Mouse (Mus musculus) MEL (cell line): ENCODE results near the gene Galnt5. TPM values are rescaled to one million over a fixed set of nuclear protein-coding genes. Genes with fewer than 3 reads are reported as not detected.
A peak's percentile ranks its signal among the peaks of the same experiment; 100 is the strongest.

Experiments
- DNase-seq: peaks from one replicate; pipeline ENCODE4 v3.0.0; 2011; ENCODE audit warnings: low read depth, low spot score
- H3K27ac ChIP-seq: 2 replicates; pipeline ENCODE4 v1.5.1; 2012; ENCODE audit warnings: low read depth, mild to moderate bottlenecking, control low read depth, low read length, moderate library complexity; ENCODE audit not compliant: control insufficient read depth
- H3K27me3 ChIP-seq, 2 experiments: fragments of 150-350 bp in 1 of 2; sonication (generic) in 1 of 2; 2 replicates each; pipeline ENCODE4 v1.6.1; 2012; ENCODE audit warnings: low read length in 2 of 2, mild to moderate bottlenecking in 2 of 2, improper control_type of control experiment in 1 of 2, moderate library complexity in 1 of 2; ENCODE audit not compliant: insufficient read depth in 2 of 2, control insufficient read depth in 1 of 2
- H3K36me3 ChIP-seq, 2 experiments: 2 replicates each; pipeline ENCODE4 v1.6.1; 2012 to 2014; ENCODE audit warnings: low read length in 2 of 2, improper control_type of control experiment in 1 of 2, inconsistent platforms in 1 of 2, mild to moderate bottlenecking in 1 of 2; ENCODE audit not compliant: insufficient read depth in 2 of 2, control insufficient read depth in 1 of 2
- H3K4me1 ChIP-seq, 2 experiments: fragments of 150-350 bp in 1 of 2; sonication (generic) in 1 of 2; 2 replicates each; pipeline ENCODE4 v1.6.1; 2012; ENCODE audit warnings: low read length in 2 of 2, improper control_type of control experiment in 1 of 2, mild to moderate bottlenecking in 1 of 2; ENCODE audit not compliant: insufficient read depth in 2 of 2, control insufficient read depth in 1 of 2
- H3K4me3 ChIP-seq, 2 experiments: fragments of 150-350 bp in 1 of 2; sonication (generic) in 1 of 2; 2 replicates each; pipeline ENCODE4 v1.5.1; 2012; ENCODE audit warnings: low read depth in 2 of 2, low read length in 2 of 2, mild to moderate bottlenecking in 2 of 2, moderate library complexity in 2 of 2, control low read depth in 1 of 2, improper control_type of control experiment in 1 of 2; ENCODE audit not compliant: control insufficient read depth in 1 of 2, insufficient read depth in 1 of 2
- H3K79me2 ChIP-seq: 2 replicates; pipeline ENCODE4 v1.6.1; 2012; ENCODE audit warnings: mild to moderate bottlenecking, low read length, moderate library complexity; ENCODE audit not compliant: control insufficient read depth, poor library complexity, insufficient read depth
- H3K9ac ChIP-seq: 2 replicates; pipeline ENCODE4 v1.6.1; 2012; ENCODE audit warnings: low read depth, mild to moderate bottlenecking, control low read depth, low read length, moderate library complexity; ENCODE audit not compliant: control insufficient read depth, poor library complexity, severe bottlenecking
- H3K9me3 ChIP-seq: fragments of 150-350 bp; sonication (generic); replicated peaks from 2 replicates; pipeline ENCODE4 v1.6.1; 2012; ENCODE audit warnings: mild to moderate bottlenecking, low read length, improper control_type of control experiment, moderate library complexity; ENCODE audit not compliant: insufficient read depth
- CTCF ChIP-seq, 3 experiments: IDR thresholded peaks in 2 of 3; conservative IDR thresholded peaks in 1 of 3; 2 replicates each; pipeline ENCODE4 v1.5.1; 2011 to 2012; ENCODE audit warnings: low read length in 3 of 3, low read depth in 2 of 3, mild to moderate bottlenecking in 2 of 3, improper control_type of control experiment in 1 of 3, inconsistent platforms in 1 of 3, mixed read lengths in 1 of 3, moderate library complexity in 1 of 3; ENCODE audit not compliant: control insufficient read depth in 1 of 3, insufficient read depth in 1 of 3, poor library complexity in 1 of 3, severe bottlenecking in 1 of 3
- EP300 ChIP-seq, 2 experiments: IDR thresholded peaks; 2 replicates each; pipeline ENCODE4 v1.6.1; 2011; ENCODE audit warnings: improper control_type of control experiment in 2 of 2, low read length in 2 of 2, low read depth in 1 of 2, mild to moderate bottlenecking in 1 of 2
- ETS1 ChIP-seq: IDR thresholded peaks from 2 replicates; pipeline ENCODE4 v1.6.1; 2012; ENCODE audit warnings: low read depth, mild to moderate bottlenecking, inconsistent platforms, low read length, improper control_type of control experiment, moderate library complexity
- GABPA ChIP-seq: IDR thresholded peaks from 2 replicates; pipeline ENCODE4 v1.6.1; 2012; ENCODE audit warnings: low read depth, mild to moderate bottlenecking, inconsistent platforms, low read length, improper control_type of control experiment, moderate library complexity
- KAT2A ChIP-seq: conservative IDR thresholded peaks from 2 replicates; pipeline ENCODE4 v1.6.1; 2012; ENCODE audit warnings: low read depth, low read length, improper control_type of control experiment, inconsistent platforms
- MAFK ChIP-seq: IDR thresholded peaks from 2 replicates; pipeline ENCODE4 v1.6.1; 2011; ENCODE audit warnings: low read depth, mild to moderate bottlenecking, low read length, improper control_type of control experiment, borderline replicate concordance
- MYB ChIP-seq: IDR thresholded peaks from 2 replicates; pipeline ENCODE4 v1.6.1; 2011; ENCODE audit warnings: mild to moderate bottlenecking, low read depth, low read length, improper control_type of control experiment
- NRF1 ChIP-seq: IDR thresholded peaks from 2 replicates; pipeline ENCODE4 v1.6.1; 2014; ENCODE audit warnings: low read depth, mild to moderate bottlenecking, inconsistent platforms, low read length, improper control_type of control experiment, moderate library complexity; ENCODE audit not compliant: poor library complexity, insufficient read depth, severe bottlenecking
- SIN3A ChIP-seq: IDR thresholded peaks from 2 replicates; pipeline ENCODE4 v1.6.1; 2012; ENCODE audit warnings: low read length, improper control_type of control experiment, inconsistent platforms
- SMC3 ChIP-seq: IDR thresholded peaks from 2 replicates; pipeline ENCODE4 v1.6.1; 2011; ENCODE audit warnings: low read depth, low read length, improper control_type of control experiment
- TAL1 ChIP-seq: IDR thresholded peaks from 2 replicates; pipeline ENCODE4 v1.6.1; 2012; ENCODE audit warnings: mild to moderate bottlenecking, inconsistent platforms, low read length, moderate library complexity, mixed read lengths
- USF2 ChIP-seq, 2 experiments: IDR thresholded peaks; 2 replicates each; pipeline ENCODE4 v1.6.1; 2011 to 2012; ENCODE audit warnings: improper control_type of control experiment in 2 of 2, low read length in 2 of 2, borderline replicate concordance in 1 of 2, inconsistent platforms in 1 of 2, low read depth in 1 of 2, mild to moderate bottlenecking in 1 of 2; ENCODE audit not compliant: insufficient read depth in 1 of 2
- ZC3H11A ChIP-seq: IDR thresholded peaks from 2 replicates; pipeline ENCODE4 v1.6.1; 2012; ENCODE audit warnings: low read depth, mild to moderate bottlenecking, inconsistent platforms, low read length, improper control_type of control experiment
- ZMIZ1 ChIP-seq: IDR thresholded peaks from 2 replicates; pipeline ENCODE4 v1.6.1; 2012; ENCODE audit warnings: low read depth, mild to moderate bottlenecking, inconsistent platforms, low read length, improper control_type of control experiment, moderate library complexity
- ZNF384 ChIP-seq: IDR thresholded peaks from 2 replicates; pipeline ENCODE4 v1.6.1; 2012; ENCODE audit warnings: low read depth, mild to moderate bottlenecking, inconsistent platforms, low read length, improper control_type of control experiment
- polyA plus RNA-seq, 2 experiments: library from polyadenylated mRNA; stranded (reverse) in 1 of 2; unstranded in 1 of 2; fragments of >175 nt in 1 of 2; fragments of >200 nt in 1 of 2; gene quantifications; 2 replicates each; pipeline versions ENCODE4 v1.2.1 to v1.2.4; 2012; ENCODE audit warnings: low replicate concordance in 2 of 2, low read depth in 1 of 2; ENCODE audit not compliant: insufficient read length in 2 of 2, insufficient read depth in 1 of 2, missing spikeins in 1 of 2
- total RNA-seq: library from RNA; depleted of rRNA; stranded (reverse); fragments of 300-350 nt; gene quantifications from 2 replicates; pipeline ENCODE4 v1.2.3, GENCODE M21; 2012; rRNA removed

The Galnt5 gene
- total and polyA plus RNA-seq, 3 experiments = not detected

DNA sequence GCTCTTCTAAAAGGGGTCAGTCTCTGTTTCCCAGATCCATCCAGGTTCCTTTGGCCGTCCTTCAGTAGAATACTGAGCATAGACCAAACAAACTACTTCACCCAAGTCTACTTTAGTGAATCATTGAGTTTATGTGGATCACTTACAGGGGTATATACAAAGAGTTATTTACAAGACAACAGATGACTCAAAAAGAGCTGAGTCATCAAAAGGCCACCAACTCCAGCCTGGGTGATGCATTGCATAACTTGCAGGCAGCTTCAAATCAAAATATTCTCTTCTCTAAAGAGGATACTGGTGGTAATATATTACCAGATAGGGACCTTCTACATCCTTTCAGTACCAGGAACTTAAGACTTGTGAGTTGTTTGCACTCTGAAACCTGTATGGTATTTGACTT is 88.7 kb downstream of the Galnt5 start:
- no peak overlapping the region for H3K4me3 ChIP-seq
- no peaks in the 10 kb centered on the region for H3K27me3 ChIP-seq
- H3K36me3 ChIP-seq = no peaks in the 10 kb centered on the region
- H3K27ac ChIP-seq = no peak overlapping the region
- no peaks in the 10 kb centered on the region for H3K4me1 ChIP-seq
- DNase-seq = no peak
- no peak overlapping the region for H3K9ac ChIP-seq
- no peaks in the 10 kb centered on the region for H3K9me3 ChIP-seq
- no peaks in the 10 kb centered on the region for H3K79me2 ChIP-seq
- TF ChIP-seq MAFK (0 out of 2 replicates have a peak, but pooled peaks have one; percentile 14), ZC3H11A (no peak)

DNA sequence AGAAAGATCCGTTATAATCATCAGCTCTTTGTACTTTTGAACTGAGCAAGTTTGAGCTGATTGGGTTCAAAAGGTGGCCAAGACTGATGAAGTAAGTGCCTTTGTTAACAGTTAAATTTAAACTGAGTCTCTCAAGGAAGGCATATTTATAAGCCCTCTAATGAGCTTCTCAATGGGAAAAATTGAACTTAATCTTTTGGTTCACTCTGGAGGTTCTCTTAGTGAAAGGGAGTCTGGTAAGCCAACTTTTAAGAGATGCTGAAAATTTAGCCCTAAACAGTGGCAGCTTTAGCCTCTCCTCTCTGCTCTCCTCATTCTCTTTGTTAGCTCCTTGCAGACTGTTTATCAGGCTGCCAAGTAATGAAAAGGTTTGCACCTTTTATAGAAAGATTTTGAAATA is 97.1 kb downstream of the Galnt5 start:
- Histone ChIP-seq H3K27me3 (no peaks in the 10 kb centered on the region), H3K4me1 (no peaks in the 10 kb centered on the region), H3K36me3 (no peaks in the 10 kb centered on the region), H3K9ac (no peak overlapping the region), H3K9me3 (no peaks in the 10 kb centered on the region), H3K4me3 (no peak overlapping the region), H3K79me2 (no peaks in the 10 kb centered on the region), H3K27ac (no peak overlapping the region)
- TF ChIP-seq ETS1 (no peak), USF2 (IDR thresholded peaks at IDR 0.05; ENCODE audit: borderline replicate concordance in 1 of 2, insufficient read depth in 1 of 2, low read depth in 1 of 2, low read length in 2 of 2) (no peak), SMC3 (no peak), ZNF384 (no peak), NRF1 (no peak), CTCF (IDR thresholded peaks at IDR 0.05 in 2 of 3, conservative IDR thresholded peaks at IDR 0.05 in 1 of 3; ENCODE audit: control insufficient read depth in 1 of 3, insufficient read depth in 1 of 3, low read depth in 2 of 3, low read length in 3 of 3, poor library complexity in 1 of 3, severe bottlenecking in 1 of 3) (no peak), SIN3A (no peak), ZMIZ1 (no peak), EP300 (IDR thresholded peaks at IDR 0.05; ENCODE audit: low read depth in 1 of 2, low read length in 2 of 2) (no peak), GABPA (no peak), KAT2A (no peak), MYB (no peak), TAL1 (no peak)
- DNase-seq = no peak

Other genes starting within 250 kb of the Galnt5 start
- not detected in 2 replicates for gene Ermn, start 55.0 kb downstream of the Galnt5 start, total RNA-seq
- gene Ermn, start 55.0 kb downstream of the Galnt5 start, polyA plus RNA-seq = not detected
- gene Cytip, start 197.6 kb downstream of the Galnt5 start, total RNA-seq = not detected in 2 replicates
- gene Cytip, start 197.6 kb downstream of the Galnt5 start, polyA plus RNA-seq = not detected